Mouse (Mus musculus) lung, postnatal 36 days (tissue): ENCODE data around the gene Loxl3.
A peak's percentile ranks its signal among the peaks of the same experiment; 100 is the strongest.

Experiments used
- DNase-seq: peaks from one replicate; pipeline ENCODE4 v3.0.0; 2022; ENCODE audit warnings: mixed read lengths

The Loxl3 gene

GRCm38 (mm10) chr6:83019044-83019443, 14.9 kb upstream of the Loxl3 start:
- DNase-seq, result no peak

DNA sequence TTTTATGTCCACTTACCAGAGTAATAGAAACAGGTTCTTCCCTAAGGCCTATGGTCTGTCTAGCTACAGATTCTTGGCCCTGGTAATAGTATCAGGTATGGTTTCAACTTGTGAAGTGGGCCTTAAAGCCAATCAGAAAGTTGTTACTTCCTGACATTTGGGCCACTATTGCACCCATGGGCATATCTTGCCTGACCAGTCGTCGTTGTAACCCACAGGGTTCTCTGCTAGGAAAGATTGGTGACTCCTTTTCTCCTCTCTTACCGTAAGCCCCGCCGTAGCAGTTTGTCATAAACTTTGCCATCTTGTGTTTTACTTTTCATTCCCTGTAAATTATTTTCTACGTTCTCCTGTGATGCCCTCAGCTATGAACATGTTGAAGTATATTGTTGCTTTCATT, 13.9 kb upstream of the Loxl3 start:
- DNase-seq, result no peak

DNA sequence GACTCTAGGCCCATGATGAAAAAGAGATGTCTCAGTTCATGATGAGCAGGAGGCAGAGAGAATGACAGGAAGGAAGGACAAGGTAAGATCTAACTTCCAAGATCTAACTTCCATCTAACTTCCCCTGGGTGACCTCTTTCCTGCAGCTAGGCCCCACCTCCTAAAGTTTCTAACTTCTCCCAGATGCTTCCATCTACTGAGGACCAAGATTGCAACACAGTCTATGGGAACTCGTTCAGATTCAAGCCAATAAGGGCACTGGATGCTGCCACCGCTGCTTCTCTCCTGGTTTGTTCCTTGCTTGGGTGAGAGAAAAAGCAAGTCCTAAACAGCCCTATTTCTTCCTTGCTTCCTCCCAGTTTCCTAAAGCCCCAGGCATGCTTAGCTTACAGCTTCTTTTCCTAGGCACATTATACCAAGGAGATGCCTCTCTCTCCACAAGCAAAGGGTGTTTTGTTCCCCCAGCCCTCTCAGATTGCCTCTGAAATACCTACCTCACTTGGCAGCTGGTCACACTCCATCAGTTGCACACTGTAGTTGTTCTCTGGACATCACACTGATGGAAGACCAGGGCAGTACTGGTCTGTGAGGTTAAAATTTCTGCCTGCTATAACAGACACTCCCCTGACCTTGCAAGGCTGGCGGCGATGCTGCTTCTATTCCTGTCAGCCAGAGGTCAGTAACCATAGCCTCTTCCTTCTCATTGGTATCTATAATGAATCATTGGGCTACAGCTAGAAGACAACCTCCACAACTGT, 13.0 kb upstream of the Loxl3 start:
- no peak for DNase-seq

DNA sequence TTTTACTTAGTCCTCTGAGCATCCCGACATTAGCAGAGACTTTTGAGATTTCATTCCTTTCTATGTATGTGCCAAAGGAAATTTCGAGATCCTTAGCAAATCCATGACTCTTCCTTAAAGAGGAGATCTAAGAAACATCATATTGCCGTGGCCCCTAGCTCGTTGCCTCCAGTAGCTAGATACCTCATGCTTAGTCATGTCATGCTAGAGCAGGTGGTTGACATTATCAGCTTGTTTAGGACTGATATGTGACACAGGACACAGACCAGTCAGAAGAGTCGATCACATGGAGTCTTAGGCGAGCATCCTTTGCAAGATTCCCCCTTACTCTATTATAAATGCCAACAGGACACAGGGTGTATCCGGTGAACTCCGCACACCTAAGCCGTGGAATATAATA, 11.0 kb upstream of the Loxl3 start:
- no peak for DNase-seq

- DNase-seq, result no peak
Measured at GRCm38 (mm10) chr6:83023786-83024185, 10.2 kb upstream of the Loxl3 start.

- DNase-seq, result no peak
Measured at GRCm38 (mm10) chr6:83024421-83024820, 9.6 kb upstream of the Loxl3 start.

DNA sequence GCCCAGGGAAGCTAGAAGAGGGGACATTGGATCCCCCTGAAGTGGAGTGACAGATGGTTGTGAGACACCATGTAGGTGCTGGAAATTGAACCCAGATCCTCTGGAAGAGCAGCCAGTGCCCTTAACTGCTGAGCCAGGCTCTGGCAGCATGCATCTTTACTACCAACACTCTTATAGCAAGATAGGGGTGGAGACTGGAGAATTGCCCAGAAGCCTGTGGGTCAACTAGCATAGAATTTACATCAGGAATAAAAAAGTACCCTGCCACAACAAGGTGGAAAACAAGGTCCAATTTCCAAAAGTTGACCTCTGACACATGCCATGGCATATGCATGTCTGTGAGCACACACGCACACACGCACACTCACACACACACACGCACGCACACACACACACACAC, 8.8 kb upstream of the Loxl3 start:
- DNase-seq, result no peak

DNA sequence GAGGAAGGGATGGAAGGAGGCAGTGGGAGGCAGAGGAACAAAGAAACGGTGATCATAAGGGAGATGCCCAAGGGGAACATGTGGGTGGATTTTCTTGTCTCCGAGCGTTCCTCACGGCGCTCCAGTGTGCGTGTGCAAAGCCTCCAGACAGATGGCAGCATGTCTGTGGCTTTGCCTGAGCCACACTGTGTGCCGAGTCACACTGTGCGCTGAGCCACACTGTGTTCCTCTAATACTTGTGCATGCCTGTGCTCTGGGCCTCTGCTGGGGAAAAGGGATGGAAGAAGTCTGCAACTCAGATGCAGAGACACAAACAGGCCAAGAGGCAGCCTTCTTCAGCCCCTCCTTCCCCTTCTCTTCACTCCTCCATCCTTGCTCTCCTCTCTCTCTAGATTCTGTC, 6.7 kb upstream of the Loxl3 start:
- no peak for DNase-seq

DNA sequence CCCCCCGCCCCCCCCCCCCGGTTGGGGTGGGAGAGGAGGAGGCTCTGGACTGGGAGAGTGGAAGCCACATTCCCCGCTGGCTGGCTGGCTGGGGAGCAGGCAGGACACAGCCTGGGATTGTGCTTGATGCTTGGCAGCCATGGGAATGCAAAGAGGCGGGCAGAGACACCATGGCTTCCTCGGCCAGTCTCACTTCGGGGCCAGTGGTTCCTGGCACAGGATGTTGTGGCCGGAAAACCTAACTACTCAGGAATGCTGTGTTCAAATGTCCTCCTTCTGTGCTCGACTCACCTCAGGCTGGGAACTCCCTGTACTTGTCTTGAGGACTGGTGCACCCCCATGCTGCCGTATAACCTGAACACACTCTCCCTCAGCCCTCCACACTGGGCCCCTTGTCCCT, 6.3 kb upstream of the Loxl3 start:
- DNase-seq, result no peak

GRCm38 (mm10) chr6:83029777-83030176, 4.2 kb upstream of the Loxl3 start:
- no peak for DNase-seq

DNA sequence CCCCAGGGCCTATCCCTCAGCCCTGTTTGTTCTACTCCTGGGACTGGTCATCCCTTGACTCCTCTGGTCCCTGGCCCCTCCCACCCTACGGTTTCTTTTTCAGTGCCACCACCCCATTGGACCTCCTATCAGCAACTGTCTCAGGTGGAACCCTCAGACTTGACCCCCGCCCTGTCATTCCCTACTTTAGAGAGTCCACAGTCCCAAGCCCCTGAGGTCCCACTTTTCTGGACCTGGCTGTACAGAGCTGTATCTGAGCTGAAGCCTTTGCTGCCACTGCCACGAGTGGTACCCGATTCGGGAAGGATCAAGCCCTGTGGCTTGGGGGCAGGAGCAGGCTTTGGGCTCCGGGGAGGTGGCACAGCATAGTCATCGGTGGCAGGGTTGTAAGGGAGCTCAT, 2.9 kb upstream of the Loxl3 start:
- DNase-seq, result no peak

DNA sequence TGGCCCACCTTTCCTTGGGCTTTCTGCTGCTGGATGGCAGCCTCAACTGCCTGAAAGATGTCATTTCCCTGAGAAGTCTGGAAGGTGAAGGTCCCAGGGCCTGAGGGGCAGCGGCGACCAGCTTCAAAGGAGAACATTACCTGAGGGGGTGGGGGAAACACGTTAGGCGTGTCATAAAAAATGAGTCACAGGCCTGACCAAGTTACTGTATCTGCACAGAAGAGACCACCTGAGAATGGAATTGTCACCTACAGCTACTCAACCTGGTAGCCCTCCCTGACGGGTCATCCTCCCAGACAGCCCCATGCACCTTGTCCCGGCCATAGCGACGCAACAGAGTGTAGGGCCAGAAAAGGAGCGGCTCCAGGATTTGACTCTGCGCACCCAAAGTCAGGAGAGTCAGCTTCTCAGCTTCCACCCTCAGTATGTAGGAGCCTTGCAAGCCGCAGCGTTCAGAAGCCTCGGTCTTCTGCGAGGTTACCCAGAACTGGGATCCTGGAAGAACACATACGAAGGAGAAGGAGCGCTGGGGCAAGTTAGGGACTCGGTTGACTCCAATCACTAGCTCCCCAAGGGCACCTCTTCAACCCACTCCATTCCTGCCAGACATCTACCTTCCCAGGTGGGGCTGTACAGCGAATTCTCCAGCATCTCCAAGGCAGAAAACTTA, 1.9 kb upstream of the Loxl3 start:
- no peak for DNase-seq

GRCm38 (mm10) chr6:83032769-83033191, 1.2 kb upstream of the Loxl3 start:
- DNase-seq, result peak; percentile 53

DNA sequence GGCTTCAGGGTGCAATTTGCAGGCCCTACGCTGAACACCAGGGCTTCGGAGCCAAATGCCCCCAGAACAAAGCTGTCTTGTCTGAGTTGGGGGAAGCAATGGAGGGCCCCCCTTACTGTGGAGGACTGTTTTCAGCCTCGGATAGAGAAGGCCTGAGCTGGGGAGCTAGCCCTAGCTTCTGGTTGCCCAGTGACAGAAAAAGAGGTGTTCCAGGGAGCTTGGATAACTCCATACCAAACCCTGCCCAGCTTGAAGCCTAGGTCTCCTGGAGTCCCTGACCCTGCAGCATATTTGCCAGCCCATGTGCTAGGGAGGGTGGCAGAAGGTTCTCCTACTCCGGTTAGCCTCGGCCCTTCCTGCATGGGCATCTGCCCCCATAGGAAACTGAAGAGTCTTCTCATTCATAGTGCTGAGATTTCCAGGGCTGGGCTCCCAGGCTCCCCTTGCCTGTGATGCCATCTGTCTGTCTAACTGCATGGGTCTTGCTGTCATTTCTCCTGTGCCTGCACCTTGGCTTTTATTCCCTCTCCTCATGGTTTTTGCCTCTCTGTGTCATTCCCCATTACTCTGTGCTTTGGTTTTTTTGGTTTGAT, 586 bp downstream of the Loxl3 start:
- no peak for DNase-seq

- no peak for DNase-seq
Measured at GRCm38 (mm10) chr6:83037188-83037587, 3.2 kb downstream of the Loxl3 start.

DNA sequence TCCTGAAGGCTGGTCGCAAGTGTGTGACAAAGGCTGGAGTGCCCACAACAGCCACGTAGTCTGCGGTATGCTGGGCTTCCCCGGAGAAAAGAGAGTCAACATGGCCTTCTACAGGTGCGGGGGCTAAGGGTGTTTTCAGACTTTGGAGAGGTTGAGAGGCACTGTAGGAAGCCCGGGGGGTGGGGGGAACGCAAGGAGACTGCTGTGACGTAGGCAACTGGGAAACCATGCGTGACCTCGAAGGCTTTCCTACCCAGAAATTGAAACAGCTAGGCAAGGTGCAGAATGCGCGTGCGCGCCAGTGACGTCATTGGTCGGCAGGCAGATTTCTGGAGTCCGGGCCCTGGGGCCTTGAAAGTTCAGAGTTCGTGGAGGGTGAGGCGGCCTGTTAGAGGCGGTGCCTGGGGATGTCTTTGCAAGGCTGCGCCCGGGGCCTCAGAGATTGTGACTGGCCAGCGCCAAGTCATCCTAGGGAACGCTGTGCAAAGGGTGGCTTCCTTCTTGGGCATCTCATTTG, 4.6 kb downstream of the Loxl3 start:
- peak; percentile 97 for DNase-seq

DNA sequence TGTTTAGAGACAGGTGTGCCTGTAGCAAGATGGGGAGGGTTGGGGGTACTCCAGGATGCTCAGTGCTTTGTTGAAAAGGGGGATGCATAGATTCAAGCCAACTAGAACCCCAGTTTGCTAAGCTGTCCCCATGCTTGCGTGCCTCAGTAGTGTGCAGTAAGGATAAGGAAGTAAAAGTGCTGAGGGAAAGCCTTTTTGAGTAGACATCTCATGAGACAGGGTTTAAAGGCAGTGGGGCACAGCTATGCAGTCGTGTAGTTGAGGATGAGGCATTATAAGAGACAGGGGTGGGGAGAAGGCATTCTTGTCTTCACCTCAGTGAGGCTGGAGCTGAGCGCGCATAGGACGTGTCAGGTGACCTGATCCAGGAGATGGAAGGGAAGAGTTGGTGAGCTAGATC, 6.6 kb downstream of the Loxl3 start:
- no peak for DNase-seq

GRCm38 (mm10) chr6:83043561-83043960, 9.6 kb downstream of the Loxl3 start:
- DNase-seq, result no peak

GRCm38 (mm10) chr6:83043993-83044392, 10.0 kb downstream of the Loxl3 start:
- DNase-seq, result no peak

- DNase-seq, result peak; percentile 22
Measured at GRCm38 (mm10) chr6:83044742-83045141, 10.8 kb downstream of the Loxl3 start.

GRCm38 (mm10) chr6:83049367-83049766, 15.4 kb downstream of the Loxl3 start:
- no peak for DNase-seq

- peak; percentile 41 for DNase-seq
Measured at GRCm38 (mm10) chr6:83053136-83053960, 19.4 kb downstream of the Loxl3 start.
